8 mouse cellular contexts compared by ENCODE assay signal in the genomic region with DNA sequence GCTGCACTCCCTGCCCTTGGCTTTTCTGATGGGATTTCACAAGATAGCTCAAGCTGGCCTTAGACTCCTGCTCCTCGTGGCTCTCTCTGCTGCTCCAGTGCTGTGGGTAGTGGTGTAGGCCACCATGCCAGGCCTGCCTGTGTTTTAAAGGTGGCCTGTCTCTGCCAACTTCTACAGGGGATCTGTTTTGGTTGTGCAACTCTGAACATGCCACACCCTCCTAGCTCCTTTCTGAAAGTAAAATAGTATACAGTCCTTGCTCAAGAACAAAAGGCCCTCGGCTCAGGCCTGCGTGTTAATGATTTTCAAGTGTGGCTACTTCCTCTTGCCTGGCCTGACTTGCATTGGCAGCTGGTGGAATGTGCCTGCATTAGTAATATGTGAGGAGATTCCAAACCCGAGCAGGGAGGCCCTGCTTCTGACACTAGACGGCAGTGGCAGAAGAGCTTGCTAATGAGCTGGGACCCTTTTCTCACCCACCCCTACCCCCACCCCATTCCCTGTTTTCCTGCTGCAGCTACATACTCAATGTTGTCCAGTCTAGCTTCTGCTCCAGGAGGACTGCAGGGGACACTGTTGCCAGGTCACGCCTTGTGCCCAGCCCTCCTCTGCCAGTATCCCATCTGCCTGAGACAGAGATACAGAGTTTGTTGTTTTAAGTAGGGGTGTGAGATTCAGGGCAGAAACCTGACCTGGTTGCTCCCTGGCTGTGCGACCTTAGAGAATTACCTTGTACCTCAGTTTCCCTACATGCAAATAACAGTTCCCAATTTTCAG. TPM values are rescaled to one million over a fixed set of nuclear protein-coding genes. Genes with fewer than 3 reads are reported as not detected.
DNase-seq lines count a peak whose midpoint lies in the region; ATAC-seq and TF ChIP-seq lines count a peak whose summit lies in the region.

No protein-coding gene starts in this region.

- no peak for ATAC-seq in midbrain, embryonic 12.5 days (ENCODE audit: low FRiP score, low read depth)

- H3K4me3 ChIP-seq in testis, adult 2 months (ENCODE audit: control insufficient read depth, low read depth, low read length): no peak overlapping the region
- no peak overlapping the region for H3K4me3 ChIP-seq in heart, embryonic 10.5 days
- H3K4me3 ChIP-seq in midbrain, embryonic 12.5 days: no peak overlapping the region

- no peaks in the 10 kb centered on the region for H3K27me3 ChIP-seq in testis, adult 2 months (ENCODE audit: control insufficient read depth, insufficient read depth, low read length)
- no peaks in the 10 kb centered on the region for H3K27me3 ChIP-seq in heart, embryonic 10.5 days (ENCODE audit: insufficient read depth, poor library complexity, severe bottlenecking)
- H3K27me3 ChIP-seq in midbrain, embryonic 12.5 days: 0 out of 2 replicates have a peak, but pooled peaks cover 8% of the 10 kb centered on the region

- no peaks in the 10 kb centered on the region for H3K9me3 ChIP-seq in heart, embryonic 10.5 days
- no peaks in the 10 kb centered on the region for H3K9me3 ChIP-seq in midbrain, embryonic 12.5 days

- no peak overlapping the region for H3K4me2 ChIP-seq in midbrain, embryonic 12.5 days (replicated peaks)

- peaks cover 2% of the 10 kb centered on the region for H3K4me1 ChIP-seq in testis, adult 2 months (ENCODE audit: control insufficient read depth, insufficient read depth, low read length)
- H3K4me1 ChIP-seq in heart, embryonic 10.5 days: peaks cover 88% of the 10 kb centered on the region
- H3K4me1 ChIP-seq in midbrain, embryonic 12.5 days: peaks cover 71% of the 10 kb centered on the region

- TF ChIP-seq CTCF in testis, adult 2 months (IDR thresholded peaks at IDR 0.05; ENCODE audit: control insufficient read depth, insufficient read depth, insufficient replicate concordance, low read depth, low read length): no peak

- H3K27ac ChIP-seq in testis, adult 2 months (ENCODE audit: control insufficient read depth, insufficient read depth, low read depth, low read length): 0 out of 2 replicates have a peak overlapping the region, but pooled peaks have one; percentile 31
- H3K27ac ChIP-seq in heart, embryonic 10.5 days: peak overlapping the region; percentile 79
- peak overlapping the region; percentile 68; the same call in 1 of the 2 replicates for H3K27ac ChIP-seq in midbrain, embryonic 12.5 days (replicated peaks)

- DNase-seq in testis, postnatal 14 days (ENCODE audit: low spot score): no peak
- DNase-seq in heart, embryonic 10.5 days (ENCODE audit: low spot score): no peak
- DNase-seq in kidney, postnatal 10 days: peak; percentile 73
- no peak for DNase-seq in frontal cortex, postnatal 10 days (ENCODE audit: low spot score in 2 of 2)
- no peak for DNase-seq in B cell, adult 2 months
- DNase-seq in left cerebral cortex, adult 9 months (ENCODE audit: low spot score in 2 of 2): no peak

- no peak overlapping the region for H3K9ac ChIP-seq in midbrain, embryonic 12.5 days (replicated peaks)

- no peaks in the 10 kb centered on the region for H3K36me3 ChIP-seq in testis, adult 2 months (ENCODE audit: control insufficient read depth, insufficient read depth, low read length)
- H3K36me3 ChIP-seq in heart, embryonic 10.5 days: no peaks in the 10 kb centered on the region
- H3K36me3 ChIP-seq in midbrain, embryonic 12.5 days: no peaks in the 10 kb centered on the region; the same call in 1 of the 2 replicates

- WGBS in heart, embryonic 10.5 days: 45% methylated on average over 7 of the region's 7 CpGs
- WGBS in midbrain, embryonic 12.5 days: 36% methylated on average over 7 of the region's 7 CpGs

- no peak for TF ChIP-seq POLR2A in testis, adult 2 months (IDR thresholded peaks at IDR 0.05; ENCODE audit: control insufficient read depth, low read depth, low read length)

RNA-seq across cellular contexts. Expression of gene Mrps23, which starts 52.6 kb away (rescaled TPM):
- polyA plus RNA-seq in testis, adult 2 months (2012; rRNA removed): 29.8 and 46.7 TPM in 2 replicates
- polyA plus RNA-seq in heart, embryonic 10.5 days (2016; fragmentation: Nextera tagmentation; extraction: Ambion mirVana): 74.6 and 82.3 TPM in 2 replicates
- polyA plus RNA-seq in midbrain, embryonic 12.5 days (2016; fragmentation: Nextera tagmentation; extraction: Ambion mirVana): 69.5 and 71.1 TPM in 2 replicates

RNA-seq across cellular contexts. Expression of gene Cuedc1, which starts 53.7 kb away (rescaled TPM):
- 1.9 and 3.9 TPM in 2 replicates for polyA plus RNA-seq in testis, adult 2 months (2012; rRNA removed)
- 15.1 and 17.9 TPM in 2 replicates for polyA plus RNA-seq in heart, embryonic 10.5 days (2016; fragmentation: Nextera tagmentation; extraction: Ambion mirVana)
- polyA plus RNA-seq in midbrain, embryonic 12.5 days (2016; fragmentation: Nextera tagmentation; extraction: Ambion mirVana): 40.5 and 45.7 TPM in 2 replicates
